Mouse (Mus musculus) heart, embryonic 12.5 days (tissue): ENCODE results near the gene Itgb4. TPM values are rescaled to one million over a fixed set of nuclear protein-coding genes. Genes with fewer than 3 reads are reported as not detected.

ENCODE experiments used
- ATAC-seq: fragments of 200-750 bp; cut with Nextera tagmentation; 2 replicates; pipeline ENCODE4 v1.8.0; 2017; ENCODE audit warnings: moderate TSS enrichment, moderate library complexity; ENCODE audit not compliant: insufficient number of reproducible peaks, low FRiP score
- H3K27ac ChIP-seq: fragments of 300-500 bp; sonication (generic); 2 replicates; pipeline ENCODE4 v1.5.1; 2016; ENCODE audit warnings: mild to moderate bottlenecking, moderate library complexity; ENCODE audit not compliant: poor library complexity, severe bottlenecking
- H3K27me3 ChIP-seq: fragments of 300-500 bp; sonication (generic); replicated peaks from 2 replicates; pipeline ENCODE4 v1.6.1; 2016; ENCODE audit warnings: mild to moderate bottlenecking, moderate library complexity
- H3K36me3 ChIP-seq: fragments of 300-500 bp; sonication (generic); 2 replicates; pipeline ENCODE4 v1.6.1; 2016; ENCODE audit warnings: mild to moderate bottlenecking, moderate library complexity
- H3K4me1 ChIP-seq: fragments of 300-500 bp; sonication (generic); replicated peaks from 2 replicates; pipeline ENCODE4 v1.6.1; 2016; ENCODE audit warnings: mild to moderate bottlenecking
- H3K4me2 ChIP-seq: fragments of 300-500 bp; sonication (generic); 2 replicates; pipeline ENCODE4 v1.6.1; 2016; ENCODE audit warnings: mild to moderate bottlenecking, moderate library complexity
- H3K4me3 ChIP-seq: fragments of 300-500 bp; sonication (generic); 2 replicates; pipeline ENCODE4 v1.5.1; 2016; ENCODE audit warnings: mild to moderate bottlenecking
- H3K9ac ChIP-seq: fragments of 300-500 bp; sonication (generic); 2 replicates; pipeline ENCODE4 v1.6.1; 2016; ENCODE audit warnings: mild to moderate bottlenecking, moderate library complexity
- H3K9me3 ChIP-seq: fragments of 300-500 bp; sonication (generic); replicated peaks from 2 replicates; pipeline ENCODE4 v1.6.1; 2016; ENCODE audit warnings: mild to moderate bottlenecking, moderate library complexity
- WGBS: fragments of 180-500 bp; shearing (Covaris S2); methylation state at CpG from one replicate; pipeline ENCODE4 v1.1.7; 2016; 5-methylcytosine and 5-hydroxymethylcytosine counted together
- polyA plus RNA-seq: library from polyadenylated mRNA; unstranded; fragments of >200 nt; fragmentation: Nextera tagmentation; extraction: Ambion mirVana; gene quantifications from 2 replicates; pipeline ENCODE4 v1.2.1, GENCODE M21; 2016

Gene Itgb4
- polyA plus RNA-seq, 1 experiment from 2014 or later, result 2.0 TPM

- Histone ChIP-seq H3K27ac (no peak overlapping the region), H3K4me2 (no peak overlapping the region), H3K27me3 (no peaks in the 10 kb centered on the region), H3K9me3 (no peaks in the 10 kb centered on the region), H3K36me3 (peaks cover 97% of the 10 kb centered on the region), H3K4me3 (no peak overlapping the region), H3K4me1 (peaks cover 7% of the 10 kb centered on the region; the same call in 1 of the 2 replicates), H3K9ac (no peak overlapping the region)
- 91% methylated on average over 2 of the region's 2 CpGs for WGBS
- no peak for ATAC-seq
These were observed 23.8 kb upstream of the Itgb4 start for GRCm38 (mm10) chr11:115950719-115951118.

DNA sequence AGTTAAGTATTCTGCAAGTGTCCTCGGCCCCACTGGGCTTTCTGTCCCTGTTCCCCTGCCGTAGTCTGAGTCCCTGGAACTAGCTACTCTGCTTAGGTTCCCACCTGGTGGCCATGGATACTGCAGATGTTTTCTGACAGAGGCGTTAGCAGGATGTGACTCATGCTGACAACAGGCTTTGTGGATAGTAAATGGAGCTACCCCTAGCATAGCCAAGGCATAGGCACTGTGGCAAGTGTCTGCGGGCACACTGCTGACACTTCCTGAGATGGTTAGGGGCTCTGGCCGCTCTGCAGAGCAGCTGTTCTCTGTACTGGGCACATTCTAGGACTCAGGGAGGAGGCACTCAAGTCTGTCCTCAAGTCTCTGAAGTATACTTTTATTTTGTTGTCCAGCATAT lies 19.8 kb upstream of the Itgb4 start:
- Histone ChIP-seq H3K4me2 (no peak overlapping the region), H3K27me3 (no peaks in the 10 kb centered on the region), H3K36me3 (peaks cover 80% of the 10 kb centered on the region), H3K4me3 (no peak overlapping the region), H3K27ac (no peak overlapping the region), H3K9ac (no peak overlapping the region), H3K9me3 (no peaks in the 10 kb centered on the region), H3K4me1 (peaks cover 18% of the 10 kb centered on the region)
- 83% methylated on average over 5 of the region's 5 CpGs for WGBS
- no peak; the same call in 1 of the 2 replicates for ATAC-seq

DNA sequence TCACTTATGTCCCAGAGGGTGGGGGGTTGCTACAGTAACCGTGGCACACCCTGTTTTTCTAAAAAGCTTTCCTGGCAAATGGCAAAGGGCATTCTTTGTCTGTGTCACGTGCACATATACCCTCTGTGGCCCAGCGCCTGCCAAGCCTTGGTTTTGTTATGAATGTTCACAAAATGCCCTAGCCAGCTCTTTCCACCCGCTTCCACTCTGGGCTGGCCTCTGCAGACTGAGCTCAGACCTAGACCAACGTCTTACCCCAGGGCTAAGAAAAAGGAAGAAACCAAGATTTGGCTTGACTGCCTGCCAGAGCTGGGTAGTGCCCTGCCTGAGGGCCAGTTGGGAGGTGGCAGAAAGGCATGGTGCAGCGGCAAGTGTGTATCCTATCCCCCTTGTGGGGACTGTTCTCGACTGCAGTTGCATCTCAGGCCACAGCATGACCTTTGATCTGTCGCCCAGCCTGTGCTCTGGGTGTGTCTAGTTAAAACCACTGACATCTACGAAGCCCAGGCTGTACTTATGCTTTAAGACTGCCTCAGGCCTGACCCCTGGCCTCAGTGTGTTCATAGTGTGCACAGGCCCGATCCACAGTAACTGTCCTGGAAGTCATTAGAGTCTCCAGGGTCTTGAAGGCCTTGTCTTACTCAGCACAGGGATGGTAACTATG lies 19.2 kb upstream of the Itgb4 start:
- H3K9me3 ChIP-seq, result no peaks in the 10 kb centered on the region
- 76% methylated on average over 10 of the region's 10 CpGs for WGBS
- peaks cover 18% of the 10 kb centered on the region for H3K4me1 ChIP-seq
- no peak overlapping the region for H3K4me2 ChIP-seq
- no peak overlapping the region for H3K27ac ChIP-seq
- no peak for ATAC-seq
- peaks cover 82% of the 10 kb centered on the region for H3K36me3 ChIP-seq
- H3K4me3 ChIP-seq, result no peak overlapping the region
- no peak overlapping the region for H3K9ac ChIP-seq
- H3K27me3 ChIP-seq, result no peaks in the 10 kb centered on the region

GRCm38 (mm10) chr11:115956453-115956852 lies 18.1 kb upstream of the Itgb4 start:
- Histone ChIP-seq H3K4me2 (no peak overlapping the region), H3K27ac (no peak overlapping the region), H3K4me1 (peaks cover 18% of the 10 kb centered on the region), H3K27me3 (no peaks in the 10 kb centered on the region), H3K36me3 (peaks cover 82% of the 10 kb centered on the region), H3K9me3 (no peaks in the 10 kb centered on the region), H3K9ac (no peak overlapping the region), H3K4me3 (no peak overlapping the region)
- no peak for ATAC-seq
- WGBS, result 50% methylated on average over 4 of the region's 4 CpGs

GRCm38 (mm10) chr11:115957971-115958370 lies 16.5 kb upstream of the Itgb4 start:
- Histone ChIP-seq H3K4me1 (peaks cover 18% of the 10 kb centered on the region), H3K4me2 (no peak overlapping the region), H3K4me3 (no peak overlapping the region), H3K9me3 (no peaks in the 10 kb centered on the region), H3K36me3 (peaks cover 82% of the 10 kb centered on the region), H3K27me3 (no peaks in the 10 kb centered on the region), H3K9ac (no peak overlapping the region), H3K27ac (no peak overlapping the region)
- 77% methylated on average over 7 of the region's 7 CpGs for WGBS
- ATAC-seq, result no peak; the same call in 1 of the 2 replicates

- H3K4me2 ChIP-seq, result no peak overlapping the region
- H3K27me3 ChIP-seq, result no peaks in the 10 kb centered on the region
- no peak overlapping the region for H3K9ac ChIP-seq
- H3K36me3 ChIP-seq, result peaks cover 81% of the 10 kb centered on the region
- peaks cover 20% of the 10 kb centered on the region for H3K4me1 ChIP-seq
- WGBS, result 92% methylated on average over 9 of the region's 9 CpGs
- H3K4me3 ChIP-seq, result no peak overlapping the region
- no peaks in the 10 kb centered on the region for H3K9me3 ChIP-seq
- H3K27ac ChIP-seq, result no peak overlapping the region
- no peak for ATAC-seq
These were observed 15.5 kb upstream of the Itgb4 start for GRCm38 (mm10) chr11:115959018-115959417.

GRCm38 (mm10) chr11:115962651-115963412 lies 11.7 kb upstream of the Itgb4 start:
- Histone ChIP-seq H3K4me3 (no peak overlapping the region), H3K9ac (no peak overlapping the region), H3K9me3 (peaks cover 7% of the 10 kb centered on the region; the same call in 1 of the 2 replicates), H3K4me2 (no peak overlapping the region), H3K27ac (no peak overlapping the region), H3K27me3 (no peaks in the 10 kb centered on the region), H3K36me3 (peaks cover 87% of the 10 kb centered on the region), H3K4me1 (peaks cover 6% of the 10 kb centered on the region; the same call in 1 of the 2 replicates)
- WGBS, result 90% methylated on average over 9 of the region's 9 CpGs
- no peak for ATAC-seq

DNA sequence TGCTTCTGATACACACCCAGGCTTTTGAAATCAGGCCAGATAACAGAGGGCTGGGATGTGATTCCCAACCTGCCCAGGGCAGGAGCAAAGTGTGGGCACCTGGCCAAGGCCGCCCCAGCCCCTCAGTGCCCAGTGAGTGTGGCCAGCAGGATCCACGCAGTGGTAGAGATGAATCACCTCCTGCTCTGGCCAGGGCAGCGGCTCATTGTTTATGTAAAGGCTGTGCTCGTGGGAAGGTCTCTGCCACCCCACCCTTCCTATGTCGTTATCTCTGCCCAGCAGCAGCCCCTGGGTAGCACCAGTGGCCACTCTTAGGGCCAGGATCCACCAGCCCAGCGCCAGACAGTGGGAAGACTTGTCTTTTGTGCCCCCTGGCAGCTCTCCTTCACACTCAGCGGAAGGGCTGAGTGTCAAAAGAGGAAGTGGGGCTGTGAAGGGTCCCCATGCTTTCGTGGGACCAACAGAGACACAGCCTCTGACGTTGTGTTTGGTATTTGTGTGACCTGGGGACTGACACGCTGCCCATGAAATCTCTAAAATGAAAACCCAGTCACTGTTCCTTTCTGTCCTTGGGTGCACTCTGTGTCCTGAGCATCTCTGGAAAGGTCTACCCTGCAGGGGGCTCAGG lies 9.4 kb upstream of the Itgb4 start:
- peak; percentile 80 for ATAC-seq
- no peak overlapping the region for H3K4me2 ChIP-seq
- H3K4me1 ChIP-seq, result peaks cover 14% of the 10 kb centered on the region
- peaks cover 71% of the 10 kb centered on the region for H3K36me3 ChIP-seq
- no peak overlapping the region for H3K4me3 ChIP-seq
- H3K9ac ChIP-seq, result no peak overlapping the region
- H3K27me3 ChIP-seq, result no peaks in the 10 kb centered on the region
- peak overlapping the region; percentile 67; the same call in 1 of the 2 replicates for H3K27ac ChIP-seq
- WGBS, result 71% methylated on average over 10 of the region's 10 CpGs
- H3K9me3 ChIP-seq, result peaks cover 7% of the 10 kb centered on the region; the same call in 1 of the 2 replicates

GRCm38 (mm10) chr11:115968731-115969405 lies 5.6 kb upstream of the Itgb4 start:
- Histone ChIP-seq H3K27me3 (peaks cover 8% of the 10 kb centered on the region), H3K4me3 (no peak overlapping the region), H3K27ac (no peak overlapping the region), H3K4me2 (no peak overlapping the region), H3K36me3 (peaks cover 34% of the 10 kb centered on the region), H3K9ac (no peak overlapping the region), H3K9me3 (peaks cover 7% of the 10 kb centered on the region; the same call in 1 of the 2 replicates), H3K4me1 (peaks cover 14% of the 10 kb centered on the region)
- ATAC-seq, result no peak
- WGBS, result 53% methylated on average over 5 of the region's 5 CpGs

DNA sequence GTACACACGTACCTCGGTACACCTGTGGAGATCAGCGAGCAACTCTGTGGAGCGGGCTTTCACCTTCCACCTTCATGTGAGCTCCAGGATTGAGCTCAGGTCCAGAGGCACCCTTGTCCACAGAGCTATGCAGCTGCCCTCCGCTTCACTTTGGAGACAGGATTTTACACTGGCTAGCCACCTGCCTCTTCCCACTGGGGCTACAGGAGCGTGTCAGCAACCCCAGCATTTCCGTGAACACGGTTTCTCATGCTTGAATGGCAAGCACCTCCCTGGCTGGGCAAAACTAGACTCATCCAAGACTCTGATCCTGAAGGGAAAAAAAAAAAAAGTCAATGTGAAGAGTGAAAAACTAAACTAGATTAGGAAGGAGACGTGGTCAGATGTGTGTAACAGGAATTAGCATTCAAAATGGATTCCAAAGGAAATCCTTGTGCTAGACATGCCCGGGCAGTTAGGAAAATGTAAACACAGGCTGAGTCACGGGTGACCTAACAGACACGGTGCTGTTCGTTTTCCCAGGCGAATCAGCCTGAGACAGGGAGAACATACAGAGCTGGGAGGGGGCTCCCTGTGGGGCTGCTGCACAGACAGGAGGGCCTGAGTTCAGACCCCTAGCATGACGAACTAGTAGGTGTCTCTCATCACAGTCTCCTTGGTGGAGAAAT lies 4.4 kb upstream of the Itgb4 start:
- peaks cover 21% of the 10 kb centered on the region for H3K36me3 ChIP-seq
- H3K9ac ChIP-seq, result no peak overlapping the region
- H3K4me2 ChIP-seq, result no peak overlapping the region
- peaks cover 18% of the 10 kb centered on the region for H3K4me1 ChIP-seq
- 62% methylated on average over 15 of the region's 15 CpGs for WGBS
- H3K4me3 ChIP-seq, result no peak overlapping the region
- H3K27me3 ChIP-seq, result peaks cover 21% of the 10 kb centered on the region
- H3K9me3 ChIP-seq, result peaks cover 7% of the 10 kb centered on the region; the same call in 1 of the 2 replicates
- ATAC-seq, result no peak
- H3K27ac ChIP-seq, result peak overlapping the region; percentile 20
